Mouse (Mus musculus) embryonic facial prominence, embryonic 14.5 days (tissue): ENCODE measurements around the gene Upp2. TPM values are rescaled to one million over a fixed set of nuclear protein-coding genes. Genes with fewer than 3 reads are reported as not detected.

Experiments
- ATAC-seq: fragments of 200-750 bp; cut with Nextera tagmentation; 2 replicates; pipeline ENCODE4 v1.8.0; 2017; ENCODE audit warnings: low read depth, moderate number of reproducible peaks, moderate TSS enrichment
- DNase-seq: peaks from one replicate; pipeline ENCODE4 v3.0.0-alpha.2; 2015; ENCODE audit warnings: low spot score
- H3K27ac ChIP-seq: fragments of 300-500 bp; sonication (generic); replicated peaks from 2 replicates; pipeline ENCODE4 v1.5.1; 2014; ENCODE audit warnings: low read depth, mild to moderate bottlenecking, low read length, moderate library complexity
- H3K27me3 ChIP-seq: fragments of 300-500 bp; sonication (generic); replicated peaks from 2 replicates; pipeline ENCODE4 v1.6.1; 2014; ENCODE audit warnings: low read length; ENCODE audit not compliant: control insufficient read depth, insufficient read depth
- H3K36me3 ChIP-seq: fragments of 300-500 bp; sonication (generic); 2 replicates; pipeline ENCODE4 v1.6.1; 2014; ENCODE audit warnings: low read length, mixed read lengths; ENCODE audit not compliant: control insufficient read depth, insufficient read depth
- H3K4me1 ChIP-seq: fragments of 300-500 bp; sonication (generic); 2 replicates; pipeline ENCODE4 v1.6.1; 2014; ENCODE audit warnings: antibody characterized with exemption, low read length; ENCODE audit not compliant: control insufficient read depth, insufficient read depth
- H3K4me2 ChIP-seq: fragments of 300-500 bp; sonication (generic); 2 replicates; pipeline ENCODE4 v1.6.1; 2014; ENCODE audit warnings: low read depth, mild to moderate bottlenecking, low read length, moderate library complexity, mixed read lengths
- H3K4me3 ChIP-seq: fragments of 300-500 bp; sonication (generic); 2 replicates; pipeline ENCODE4 v1.5.1; 2014; ENCODE audit warnings: low read depth, mild to moderate bottlenecking, low read length
- H3K9ac ChIP-seq: fragments of 300-500 bp; sonication (generic); 2 replicates; pipeline ENCODE4 v1.6.1; 2014; ENCODE audit warnings: low read depth, mild to moderate bottlenecking, low read length, moderate library complexity, mixed read lengths
- H3K9me3 ChIP-seq: fragments of 300-500 bp; sonication (generic); 2 replicates; pipeline ENCODE4 v1.6.1; 2016; ENCODE audit warnings: low read length; ENCODE audit not compliant: control insufficient read depth
- whole genome bisulfite sequencing: fragments of 180-500 bp; shearing (Covaris S2); extraction: QIAGEN DNeasy Blood & Tissue Kit; methylation state at CpG from one replicate; pipeline ENCODE4 v1.1.7; 2014; 5-methylcytosine and 5-hydroxymethylcytosine counted together
- polyA plus RNA-seq: library from polyadenylated mRNA; unstranded; fragments of >200 nt; fragmentation: Nextera tagmentation; extraction: Ambion mirVana; gene quantifications from 2 replicates; pipeline ENCODE4 v1.2.1, GENCODE M21; 2014

Gene Upp2
- polyA plus RNA-seq, 1 experiment from 2014 or later, result 8.7 TPM

DNA sequence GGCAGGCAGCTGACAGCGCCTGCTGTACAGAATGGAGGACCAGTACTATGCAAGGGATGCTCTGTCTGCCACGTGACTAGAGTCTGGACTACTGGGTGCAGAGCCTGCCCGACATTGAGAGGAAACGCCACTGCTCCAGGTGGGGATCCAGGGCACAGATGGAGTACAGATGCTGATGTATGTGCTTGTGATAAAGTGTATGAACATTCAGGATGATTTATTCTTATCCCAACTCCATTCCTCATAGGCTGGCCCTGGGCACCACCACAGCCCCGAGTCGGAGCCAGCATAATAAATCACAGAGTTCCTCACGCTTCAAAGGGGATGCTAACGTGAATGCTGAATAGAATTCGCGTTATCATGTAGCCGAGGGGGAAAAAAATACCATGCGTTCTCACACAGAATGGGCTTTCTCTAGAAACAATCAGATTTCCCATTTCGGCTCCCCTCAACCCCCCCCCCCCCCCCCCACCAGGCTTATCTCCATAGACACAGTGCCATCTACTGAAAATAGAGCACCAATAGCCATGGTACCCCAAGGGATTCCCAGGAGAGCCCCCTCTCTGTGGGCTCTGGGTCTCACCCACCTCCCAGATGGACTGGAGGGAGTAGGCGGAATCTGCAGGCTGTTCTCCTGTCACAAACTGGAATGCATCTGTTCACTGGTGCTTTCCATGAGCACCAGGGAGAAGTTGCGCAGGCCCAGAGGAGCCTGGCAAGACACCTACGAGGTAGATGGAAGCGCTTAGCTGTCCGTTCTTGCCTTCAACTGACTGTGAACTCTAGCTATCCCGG, 74.9 kb downstream of the Upp2 start:
- no peak for ATAC-seq
- no peaks in the 10 kb centered on the region for H3K4me1 ChIP-seq
- 75% methylated on average over 19 of the region's 19 CpGs for WGBS
- no peaks in the 10 kb centered on the region for H3K36me3 ChIP-seq
- no peaks in the 10 kb centered on the region for H3K27me3 ChIP-seq
- H3K9ac ChIP-seq, result no peak overlapping the region
- no peak for DNase-seq
- no peak overlapping the region for H3K27ac ChIP-seq
- no peaks in the 10 kb centered on the region for H3K9me3 ChIP-seq
- no peak overlapping the region for H3K4me2 ChIP-seq
- no peak overlapping the region for H3K4me3 ChIP-seq

DNA sequence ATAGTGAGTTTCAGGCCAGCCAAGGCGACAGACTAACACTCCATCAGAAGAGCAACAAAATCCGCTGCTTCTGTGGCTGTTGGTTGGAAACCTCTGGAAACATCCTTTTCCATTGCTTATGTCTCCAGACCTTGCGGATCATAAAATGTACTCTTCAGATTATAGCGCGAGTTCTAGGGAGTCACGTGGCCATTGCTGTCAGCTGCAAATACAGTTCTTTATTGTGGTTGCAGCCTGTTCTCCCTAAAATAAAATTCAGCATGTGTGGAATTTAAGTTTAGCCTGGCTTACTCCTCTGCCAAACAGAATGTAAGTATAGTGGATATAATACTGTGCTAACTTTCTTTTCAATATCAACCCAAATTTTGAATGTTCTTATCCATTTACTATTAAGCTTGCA, 78.6 kb downstream of the Upp2 start:
- Histone ChIP-seq H3K36me3 (no peaks in the 10 kb centered on the region), H3K4me3 (no peak overlapping the region), H3K27me3 (no peaks in the 10 kb centered on the region), H3K4me2 (no peak overlapping the region), H3K9me3 (no peaks in the 10 kb centered on the region), H3K4me1 (no peaks in the 10 kb centered on the region), H3K9ac (no peak overlapping the region), H3K27ac (no peak overlapping the region)
- WGBS, result 92% methylated on average over 6 of the region's 6 CpGs
- no peak for DNase-seq
- ATAC-seq, result no peak

DNA sequence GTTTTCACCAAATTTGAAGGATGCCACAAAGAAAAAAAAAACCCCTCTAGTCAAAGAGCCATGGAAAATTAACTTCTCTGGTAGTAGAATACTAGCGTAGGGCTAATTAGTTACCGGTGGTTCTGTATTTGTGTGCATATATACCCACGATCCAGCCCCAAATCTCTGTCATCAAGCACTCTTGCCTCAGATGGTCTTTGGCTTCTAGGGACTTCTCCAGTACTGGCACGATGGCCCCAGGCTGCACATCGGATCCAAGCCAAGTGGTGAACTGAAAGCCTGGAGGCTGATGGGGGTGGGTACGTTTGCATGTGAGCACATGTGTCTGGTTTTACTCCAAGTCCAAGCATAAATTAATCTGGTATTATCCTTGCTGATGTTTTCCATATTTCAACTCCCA, 88.1 kb downstream of the Upp2 start:
- no peaks in the 10 kb centered on the region for H3K9me3 ChIP-seq
- no peak overlapping the region for H3K4me3 ChIP-seq
- peaks cover 4% of the 10 kb centered on the region; the same call in 1 of the 2 replicates for H3K4me1 ChIP-seq
- ATAC-seq (peak; percentile 41; the same call in 1 of the 2 replicates), DNase-seq (peak; percentile 78)
- no peak overlapping the region for H3K27ac ChIP-seq
- 46% methylated on average over 6 of the region's 6 CpGs for WGBS
- no peak overlapping the region for H3K4me2 ChIP-seq
- no peaks in the 10 kb centered on the region for H3K27me3 ChIP-seq
- H3K36me3 ChIP-seq, result no peaks in the 10 kb centered on the region
- no peak overlapping the region for H3K9ac ChIP-seq

DNA sequence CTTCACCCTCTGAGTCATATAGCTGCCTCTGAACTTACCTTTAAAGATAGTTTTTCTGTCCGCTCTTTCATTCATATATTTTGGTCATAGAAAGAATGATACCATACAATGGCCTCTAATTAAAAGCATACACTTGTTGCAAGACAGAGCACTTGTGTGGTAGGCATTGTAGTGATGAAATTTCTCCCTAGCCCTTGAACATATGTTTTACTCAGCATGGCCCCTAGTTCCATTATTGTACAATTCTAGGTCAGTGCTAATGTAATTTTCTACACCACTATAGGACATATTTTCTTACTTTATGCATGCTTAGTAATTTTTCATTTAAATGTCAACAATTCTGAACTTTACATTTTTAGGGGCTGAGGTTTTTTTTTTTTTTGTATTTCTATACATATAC, 89.9 kb downstream of the Upp2 start:
- H3K4me2 ChIP-seq, result no peak overlapping the region
- DNase-seq, result no peak
- WGBS, result 69% methylated on average over 1 of the region's 1 CpGs

DNA sequence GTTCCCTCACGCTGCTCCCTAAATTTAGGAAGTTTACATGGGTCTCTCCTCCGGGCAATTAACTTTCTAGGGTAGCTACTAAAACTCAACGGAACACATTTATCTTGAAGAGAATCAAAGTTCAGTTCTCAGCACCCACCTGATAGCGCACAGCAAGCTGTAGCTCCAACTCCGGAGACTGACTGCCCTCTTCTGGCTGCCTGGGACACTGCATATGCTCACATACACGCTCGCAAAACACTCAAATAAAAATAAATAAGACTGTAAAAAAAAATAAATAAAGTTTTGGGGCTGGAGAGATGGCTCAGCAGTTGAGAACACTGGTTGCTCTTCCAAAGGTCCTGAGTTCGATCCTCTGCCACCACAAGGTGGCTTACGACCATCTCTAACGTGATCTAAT, 90.8 kb downstream of the Upp2 start:
- H3K9me3 ChIP-seq, result no peaks in the 10 kb centered on the region
- no peaks in the 10 kb centered on the region for H3K36me3 ChIP-seq
- WGBS, result 93% methylated on average over 10 of the region's 10 CpGs
- no peak overlapping the region for H3K4me3 ChIP-seq
- no peaks in the 10 kb centered on the region for H3K27me3 ChIP-seq
- ATAC-seq, result no peak
- H3K27ac ChIP-seq, result no peak overlapping the region
- peaks cover 4% of the 10 kb centered on the region; the same call in 1 of the 2 replicates for H3K4me1 ChIP-seq
- no peak for DNase-seq
- H3K4me2 ChIP-seq, result no peak overlapping the region
- H3K9ac ChIP-seq, result no peak overlapping the region

More for the DNA sequence above, 89.9 kb downstream of the Upp2 start:
- H3K27ac ChIP-seq, result no peak overlapping the region
- H3K4me3 ChIP-seq, result no peak overlapping the region
- no peaks in the 10 kb centered on the region for H3K9me3 ChIP-seq
- no peak overlapping the region for H3K9ac ChIP-seq
- H3K36me3 ChIP-seq, result no peaks in the 10 kb centered on the region
- no peaks in the 10 kb centered on the region for H3K27me3 ChIP-seq
- peaks cover 4% of the 10 kb centered on the region; the same call in 1 of the 2 replicates for H3K4me1 ChIP-seq
- ATAC-seq, result no peak

DNA sequence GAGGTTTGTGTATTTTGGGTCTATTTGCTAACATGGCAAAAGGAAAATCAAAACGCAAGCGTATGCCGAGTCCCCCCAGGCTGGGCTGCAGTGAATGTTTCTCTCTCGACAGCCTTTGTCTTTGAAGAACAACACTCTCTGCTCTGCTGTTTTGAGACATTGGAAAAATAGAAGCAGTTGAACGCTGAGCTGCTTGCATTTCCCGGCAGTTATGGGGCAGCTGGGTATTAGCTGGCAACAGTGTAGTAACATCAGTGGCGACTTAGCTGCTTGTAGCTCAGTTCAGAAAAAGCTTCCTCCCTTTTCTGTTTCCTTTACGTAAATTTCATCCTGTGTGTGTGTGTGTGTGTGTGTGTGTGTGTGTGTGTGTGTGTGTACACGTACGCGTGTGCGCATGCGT, 93.5 kb downstream of the Upp2 start:
- Histone ChIP-seq H3K27me3 (no peaks in the 10 kb centered on the region), H3K4me2 (peak overlapping the region; percentile 43), H3K9ac (0 out of 2 replicates have a peak overlapping the region, but pooled peaks have one; percentile 19), H3K4me1 (peaks cover 4% of the 10 kb centered on the region; the same call in 1 of the 2 replicates), H3K27ac (peak overlapping the region; percentile 44; the same call in 1 of the 2 replicates), H3K36me3 (no peaks in the 10 kb centered on the region), H3K4me3 (no peak overlapping the region), H3K9me3 (no peaks in the 10 kb centered on the region)
- WGBS, result 47% methylated on average over 13 of the region's 13 CpGs
- no peak for DNase-seq
- no peak for ATAC-seq

DNA sequence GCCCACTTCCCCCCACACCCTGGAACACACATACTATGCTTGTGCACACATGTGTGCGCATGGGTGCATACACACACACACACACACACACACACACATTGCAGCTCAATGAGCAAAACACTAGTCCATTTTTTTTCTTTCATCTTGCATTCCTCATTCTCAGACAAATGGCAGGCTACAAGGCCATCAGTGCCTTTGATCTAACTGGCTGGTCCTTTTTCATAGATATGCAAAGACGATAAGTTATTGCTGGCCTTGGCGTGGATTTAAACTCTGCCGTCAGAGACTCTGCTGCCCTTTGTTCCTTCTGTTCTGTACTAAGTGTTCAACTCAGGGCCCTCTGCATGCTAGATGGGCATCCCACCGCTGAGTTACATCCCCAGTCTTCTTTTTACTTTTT, 94.0 kb downstream of the Upp2 start:
- no peak for ATAC-seq
- Histone ChIP-seq H3K9ac (no peak overlapping the region), H3K27me3 (no peaks in the 10 kb centered on the region), H3K27ac (0 out of 2 replicates have a peak overlapping the region, but pooled peaks have one; percentile 44), H3K4me3 (no peak overlapping the region), H3K36me3 (no peaks in the 10 kb centered on the region), H3K4me1 (peaks cover 4% of the 10 kb centered on the region; the same call in 1 of the 2 replicates), H3K9me3 (no peaks in the 10 kb centered on the region), H3K4me2 (no peak overlapping the region)
- no peak for DNase-seq
- WGBS, result 83% methylated on average over 5 of the region's 5 CpGs

DNA sequence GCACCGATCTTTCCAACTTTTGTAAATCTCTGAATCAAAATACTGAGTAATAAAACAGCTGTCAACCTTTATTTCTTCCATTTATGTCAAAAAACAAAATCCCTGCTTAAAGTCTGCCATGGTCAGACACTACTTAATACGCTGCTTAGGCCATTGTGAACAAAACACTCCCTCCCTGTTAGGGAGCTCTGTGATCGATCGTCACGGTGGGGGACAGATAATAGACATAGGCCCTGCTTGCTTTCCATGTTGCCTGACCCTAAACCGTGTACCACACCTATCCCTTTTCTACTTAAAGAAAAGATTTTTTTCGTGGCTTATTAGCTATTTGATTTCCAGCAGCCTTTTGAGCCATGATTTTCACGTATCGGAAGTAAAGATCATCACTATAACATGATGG, 95.6 kb downstream of the Upp2 start:
- no peaks in the 10 kb centered on the region for H3K9me3 ChIP-seq
- no peak for ATAC-seq
- no peaks in the 10 kb centered on the region for H3K36me3 ChIP-seq
- no peak overlapping the region for H3K9ac ChIP-seq
- H3K4me3 ChIP-seq, result no peak overlapping the region
- no peak overlapping the region for H3K4me2 ChIP-seq
- H3K27me3 ChIP-seq, result no peaks in the 10 kb centered on the region
- H3K27ac ChIP-seq, result no peak overlapping the region
- peaks cover 4% of the 10 kb centered on the region; the same call in 1 of the 2 replicates for H3K4me1 ChIP-seq
- 80% methylated on average over 9 of the region's 9 CpGs for WGBS
- no peak for DNase-seq
